Mouse (Mus musculus) naive thymus-derived CD4-positive, alpha-beta T cell, adult 2 months (primary cell): ENCODE data around the gene Hmgcl.
A peak's percentile ranks its signal among the peaks of the same experiment; 100 is the strongest.

Experiments used
- DNase-seq: peaks from one replicate; pipeline ENCODE4 v3.0.0-alpha.2; 2011; ENCODE audit warnings: low read depth

Hmgcl gene

DNA sequence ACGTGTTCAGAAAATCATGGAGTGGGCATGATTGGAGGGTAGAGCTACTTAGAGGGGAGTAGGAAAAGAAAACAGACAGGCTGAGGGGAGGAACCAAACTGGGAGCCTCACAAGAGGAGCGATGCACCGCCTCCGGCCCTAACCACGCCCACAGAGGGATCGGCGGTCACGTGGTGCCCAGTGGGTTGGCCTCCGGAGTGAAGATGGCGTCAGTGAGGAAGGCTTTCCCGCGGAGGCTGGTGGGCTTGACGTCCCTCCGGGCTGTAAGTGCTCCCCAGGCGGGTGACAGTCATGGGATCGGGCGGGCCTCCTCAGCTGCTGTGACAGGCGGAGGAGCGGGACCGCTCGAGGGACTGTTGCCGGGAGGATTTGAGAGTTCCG lies at the start of gene Hmgcl:
Hmgcl (plus strand) TSS at position 171 of the 381 bp plus-strand sequence.
- peak; percentile 93 for DNase-seq

DNA sequence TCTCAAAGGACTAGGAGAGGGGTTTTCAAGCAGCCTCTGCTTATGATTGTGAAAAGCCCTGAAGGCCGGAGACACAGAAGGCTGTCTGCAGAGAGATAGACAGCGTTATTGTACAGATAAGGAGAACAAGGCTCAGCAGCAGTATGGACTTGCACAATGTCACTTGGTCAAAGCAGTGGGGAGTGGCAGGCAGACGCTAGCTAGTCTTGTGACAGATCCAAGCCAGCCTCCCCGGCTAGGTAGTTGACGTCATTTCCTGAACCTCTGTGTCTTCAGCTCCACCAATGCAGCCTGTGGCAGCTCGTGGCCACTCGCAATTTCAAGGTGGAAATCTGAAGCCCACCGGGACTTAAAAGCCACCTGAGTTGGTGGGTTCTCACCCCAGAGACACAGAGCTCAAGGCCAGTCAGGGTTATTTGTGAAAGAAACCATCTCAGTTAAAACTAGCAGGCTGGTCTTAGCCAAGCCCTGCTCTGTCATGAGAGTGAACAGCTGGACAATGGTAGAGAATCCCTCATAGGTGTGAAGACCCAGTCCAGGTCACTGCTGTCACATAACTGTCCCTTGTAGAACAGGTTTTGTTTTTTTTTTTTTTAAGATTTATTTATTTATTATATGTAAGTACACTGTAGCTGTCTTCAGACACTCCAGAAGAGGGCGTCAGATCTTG lies 47.7 kb upstream of the Hmgcl start:
- DNase-seq, result peak; percentile 90

DNA sequence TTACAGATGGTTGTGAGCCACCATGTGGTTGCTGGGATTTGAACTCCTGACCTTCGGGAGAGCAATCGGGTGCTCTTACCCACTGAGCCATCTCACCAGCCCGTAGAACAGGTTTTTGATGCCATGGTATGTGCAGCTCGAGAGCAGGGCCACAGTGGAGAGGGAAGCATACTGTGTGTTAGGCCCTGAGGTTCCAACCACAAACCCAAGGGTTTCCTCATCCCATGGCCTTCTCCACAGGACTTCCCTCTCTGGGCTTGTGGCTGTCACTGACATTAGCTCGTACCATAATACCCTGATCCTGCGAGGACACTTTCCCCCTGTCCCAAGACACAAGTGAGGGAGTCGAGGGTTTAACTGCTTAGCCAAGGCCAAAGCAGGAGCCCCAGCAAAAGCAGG lies 47.2 kb upstream of the Hmgcl start:
- DNase-seq, result peak; percentile 45

DNA sequence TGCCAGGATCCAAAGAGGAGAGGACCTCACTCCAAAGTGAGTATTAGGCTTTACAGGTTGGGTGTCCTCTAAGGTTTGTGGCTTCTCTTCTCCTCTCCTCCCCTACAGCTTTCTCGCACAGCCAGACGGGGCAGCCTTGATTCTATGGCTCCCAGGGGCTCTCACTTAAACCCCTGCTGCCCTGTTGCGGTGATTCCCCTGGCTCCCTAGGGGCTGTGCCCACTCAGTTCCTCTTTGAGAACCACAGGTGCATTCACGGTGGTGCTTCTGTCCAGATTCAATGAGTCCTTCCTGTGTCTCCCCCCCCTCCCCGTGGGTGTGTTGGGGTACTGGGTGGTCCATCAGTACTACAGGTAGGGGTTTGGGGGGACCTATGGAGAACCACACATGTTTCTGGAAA lies 46.2 kb upstream of the Hmgcl start:
- DNase-seq, result no peak

DNA sequence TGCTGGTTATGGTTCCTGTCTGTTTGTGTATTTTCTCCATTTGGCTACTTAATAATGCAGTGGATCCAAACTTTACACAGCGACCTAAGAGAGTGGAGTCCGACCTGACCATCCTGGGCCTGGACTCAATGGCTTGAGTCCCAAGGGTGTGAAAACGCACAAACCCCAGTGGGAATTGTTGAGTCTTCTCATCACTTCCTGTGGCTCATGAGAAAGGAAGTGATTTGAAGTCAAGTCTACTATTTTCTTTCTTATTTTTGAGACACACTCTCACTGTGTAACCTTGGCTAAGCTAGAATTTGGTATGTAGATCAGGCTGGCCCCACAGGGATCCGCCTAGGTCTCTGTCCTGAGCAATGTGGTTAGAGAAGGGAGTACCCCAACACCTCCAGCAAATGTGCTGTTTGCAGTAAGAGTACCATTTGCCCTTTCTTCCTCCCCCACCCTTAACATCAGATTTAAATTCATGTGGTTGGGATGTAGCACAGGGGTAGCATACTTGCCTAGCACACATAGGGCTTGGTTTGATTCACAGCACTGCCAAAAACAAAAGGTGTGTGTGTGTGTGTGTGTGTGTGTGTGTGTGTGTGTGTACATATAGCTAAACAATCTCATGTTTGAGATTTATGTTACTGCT lies 43.5 kb upstream of the Hmgcl start:
- DNase-seq, result peak; percentile 49

DNA sequence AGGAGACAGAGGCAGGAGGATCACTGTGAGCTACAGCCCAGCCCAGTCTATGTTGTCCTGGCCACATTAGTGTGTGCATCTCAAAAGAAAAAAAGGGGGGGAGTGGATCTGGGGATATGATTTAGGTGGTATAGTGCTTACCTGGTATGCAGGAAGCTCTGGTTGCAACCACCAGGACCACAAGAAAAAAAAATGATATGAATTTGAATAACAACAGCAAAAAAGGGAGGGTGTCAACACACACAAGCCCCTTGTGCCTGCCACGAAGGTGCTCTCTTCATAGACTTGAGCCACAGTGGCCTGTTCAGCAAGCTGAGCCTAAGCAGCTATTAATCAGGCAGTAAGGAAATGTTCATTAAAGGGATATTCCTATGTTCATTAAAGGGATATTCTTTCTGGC lies 41.4 kb upstream of the Hmgcl start:
- peak; percentile 44 for DNase-seq

DNA sequence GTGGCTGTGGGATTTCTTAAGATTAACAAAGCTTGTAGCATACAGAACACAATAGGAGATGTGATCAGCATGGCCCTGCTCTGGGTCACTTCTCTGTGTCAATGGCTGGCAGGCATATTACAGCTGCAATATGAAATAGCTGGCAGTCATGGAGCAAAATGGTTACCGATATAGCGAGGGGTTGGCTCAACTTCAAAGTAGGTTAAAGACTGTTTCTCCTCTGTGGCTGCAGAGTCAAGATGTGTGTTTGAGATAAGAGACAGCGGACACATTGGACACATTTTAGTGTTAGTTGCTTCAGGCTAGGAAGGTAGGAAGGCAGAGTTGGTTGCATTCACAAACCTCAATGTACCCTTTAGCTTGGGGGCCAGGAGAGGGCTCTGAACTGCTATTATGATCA lies 39.6 kb upstream of the Hmgcl start:
- DNase-seq, result no peak

DNA sequence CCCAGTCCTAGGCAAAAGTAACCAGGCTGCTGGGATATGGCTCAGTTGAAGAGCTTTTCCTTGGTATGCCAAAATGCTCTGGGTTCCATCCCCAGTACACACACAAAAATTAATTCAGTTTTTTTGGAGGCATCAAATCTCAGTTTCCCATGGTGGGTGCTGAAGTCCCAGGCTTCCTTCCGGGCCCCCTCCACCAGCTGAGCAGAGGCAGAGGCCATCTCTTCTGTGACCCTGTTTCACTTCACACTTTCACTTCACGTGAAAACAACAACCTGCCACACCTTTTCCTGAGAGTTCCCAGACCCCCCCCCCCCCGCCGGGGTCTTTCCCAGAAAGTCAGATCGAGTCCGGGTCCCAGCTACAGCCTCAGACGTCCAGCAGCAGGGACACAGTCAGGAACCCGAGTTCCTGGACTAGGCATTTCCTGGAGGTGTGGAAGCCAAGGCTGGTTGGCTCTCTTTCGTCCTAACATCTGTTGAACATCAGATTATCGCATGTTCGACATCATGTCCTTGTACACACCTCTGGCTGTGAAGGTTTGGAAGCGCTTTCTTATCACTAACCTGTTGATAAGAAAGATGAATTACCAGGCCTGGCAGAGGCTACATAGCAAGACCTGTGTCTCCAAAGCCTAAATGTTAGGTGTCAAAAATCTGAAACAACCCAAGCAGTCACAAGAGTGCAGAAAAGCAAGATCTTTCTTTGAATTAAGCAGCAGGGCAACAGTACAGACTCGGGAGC lies 36.8 kb upstream of the Hmgcl start:
- no peak for DNase-seq

DNA sequence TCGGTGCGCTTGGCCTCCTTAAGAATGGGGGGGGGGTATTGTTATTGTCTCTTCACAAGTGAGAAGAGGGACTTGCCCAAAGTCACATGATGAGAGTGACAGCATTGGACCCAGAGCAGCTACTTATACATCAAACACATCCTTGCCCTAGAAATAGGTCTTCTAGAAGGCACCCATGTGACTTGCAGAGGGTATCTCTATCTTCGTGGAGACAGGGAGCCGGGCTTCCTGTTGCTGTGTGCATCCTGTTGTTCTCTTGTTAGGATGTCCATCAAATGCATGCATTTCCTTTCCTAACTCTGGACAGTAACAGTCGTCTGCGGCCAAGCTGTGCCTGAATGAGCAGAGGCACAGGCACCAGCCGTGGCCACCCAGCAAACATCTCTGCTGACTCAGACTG lies 34.7 kb upstream of the Hmgcl start:
- DNase-seq, result peak; percentile 75

DNA sequence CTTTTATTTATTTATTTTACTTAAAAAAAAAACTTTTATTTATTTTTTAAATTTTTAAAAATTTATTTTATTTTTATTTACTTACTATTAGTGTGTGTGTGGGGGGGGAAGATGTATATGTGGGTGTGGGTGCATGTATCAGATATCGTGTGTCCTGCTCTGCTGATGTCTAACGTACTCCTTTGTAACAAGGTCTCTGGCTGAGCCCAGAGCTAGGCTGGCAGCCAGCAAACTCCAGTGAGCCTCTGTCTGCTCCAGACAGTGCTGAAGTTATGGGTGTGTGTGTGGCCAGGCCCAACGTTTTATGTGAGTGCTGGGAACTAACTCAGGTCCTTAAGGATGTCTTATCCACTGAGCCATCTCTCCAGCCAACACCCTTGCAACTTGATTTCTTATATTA lies 34.1 kb upstream of the Hmgcl start:
- no peak for DNase-seq

DNA sequence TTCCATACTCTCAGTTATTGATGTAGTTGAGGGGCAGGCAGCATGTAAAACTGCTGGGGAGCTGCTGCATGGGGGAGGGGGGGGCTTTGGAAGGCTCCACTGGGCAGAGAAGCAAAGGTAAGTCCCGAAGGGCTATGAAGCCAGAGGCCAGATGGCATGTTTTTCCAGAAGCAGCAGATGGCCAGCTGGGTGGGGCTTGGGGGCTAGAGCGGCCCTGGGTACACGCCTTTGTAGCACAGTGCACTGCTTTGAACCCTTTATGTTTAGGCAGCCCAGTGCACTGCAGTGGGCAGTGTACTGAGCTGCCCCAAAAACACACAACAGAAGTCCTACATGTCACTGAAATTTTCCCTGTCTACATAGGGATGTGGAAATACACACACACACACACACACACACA lies 33.4 kb upstream of the Hmgcl start:
- no peak for DNase-seq

DNA sequence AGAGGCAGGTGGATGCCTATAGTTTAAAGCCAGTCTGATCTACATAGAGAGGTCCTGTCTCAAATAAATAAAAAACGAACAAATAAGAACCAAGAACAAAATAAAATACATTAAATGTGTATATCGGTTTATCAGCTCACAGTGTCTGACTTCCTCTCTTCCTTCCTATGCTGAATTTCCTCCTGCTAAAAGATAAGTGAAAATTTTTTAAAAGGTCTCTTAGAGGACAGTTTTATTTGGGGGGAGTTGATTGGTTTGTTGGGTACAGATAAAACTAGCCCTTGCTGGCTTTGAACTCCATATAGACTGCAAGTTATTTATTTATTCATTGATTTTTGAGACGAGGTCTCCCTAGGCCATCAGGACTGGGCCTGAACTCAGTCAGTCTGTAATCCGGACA lies 32.8 kb upstream of the Hmgcl start:
- no peak for DNase-seq

DNA sequence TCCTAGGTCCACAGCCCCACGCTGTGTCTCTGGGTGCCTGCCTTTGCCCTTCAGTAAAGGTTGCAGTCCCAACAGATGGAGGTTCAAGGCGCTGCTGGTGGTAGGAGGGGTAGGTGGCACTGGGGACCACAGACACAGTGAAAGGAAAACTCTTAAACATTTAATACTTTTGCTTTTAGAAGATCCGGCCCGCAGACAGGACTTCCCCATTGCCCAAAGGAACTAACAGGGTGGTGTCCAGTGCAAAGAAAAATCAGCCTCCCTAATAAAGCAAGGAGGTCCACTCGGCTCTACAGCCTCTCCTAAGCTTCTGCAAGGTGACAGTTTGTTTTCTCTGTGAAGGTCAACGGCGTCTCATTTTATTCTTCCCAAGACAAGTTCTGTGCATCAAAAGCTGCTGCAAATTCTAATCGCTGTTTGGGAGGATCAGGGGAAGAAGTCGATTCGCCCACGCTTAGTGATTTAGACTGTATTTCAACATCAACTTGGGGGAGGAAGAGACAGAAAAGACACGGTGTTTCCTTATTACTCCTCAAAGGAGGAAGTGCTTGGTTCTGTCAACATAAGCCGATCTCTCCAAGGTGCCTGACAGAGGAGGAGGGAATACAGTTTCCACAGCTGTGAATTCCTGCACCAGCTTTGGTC lies 27.5 kb upstream of the Hmgcl start:
- DNase-seq, result peak; percentile 32

DNA sequence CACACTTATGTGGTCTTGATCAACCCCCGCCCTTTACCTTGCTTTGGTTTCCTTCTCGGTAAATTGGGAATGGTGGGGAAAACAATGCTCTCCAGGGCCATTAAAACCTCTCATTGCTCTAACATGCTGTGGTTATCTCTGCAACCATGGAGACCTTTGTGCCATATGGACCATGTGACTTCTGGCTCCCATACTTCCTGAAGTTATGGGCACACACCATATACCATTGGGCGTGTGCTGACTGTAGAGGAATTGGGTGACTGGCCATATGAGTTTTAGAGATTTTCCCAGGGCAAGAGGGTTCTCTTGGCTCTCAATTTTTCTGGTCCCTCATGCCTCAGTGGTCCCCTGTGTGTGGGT lies 27.0 kb upstream of the Hmgcl start:
- no peak for DNase-seq

DNA sequence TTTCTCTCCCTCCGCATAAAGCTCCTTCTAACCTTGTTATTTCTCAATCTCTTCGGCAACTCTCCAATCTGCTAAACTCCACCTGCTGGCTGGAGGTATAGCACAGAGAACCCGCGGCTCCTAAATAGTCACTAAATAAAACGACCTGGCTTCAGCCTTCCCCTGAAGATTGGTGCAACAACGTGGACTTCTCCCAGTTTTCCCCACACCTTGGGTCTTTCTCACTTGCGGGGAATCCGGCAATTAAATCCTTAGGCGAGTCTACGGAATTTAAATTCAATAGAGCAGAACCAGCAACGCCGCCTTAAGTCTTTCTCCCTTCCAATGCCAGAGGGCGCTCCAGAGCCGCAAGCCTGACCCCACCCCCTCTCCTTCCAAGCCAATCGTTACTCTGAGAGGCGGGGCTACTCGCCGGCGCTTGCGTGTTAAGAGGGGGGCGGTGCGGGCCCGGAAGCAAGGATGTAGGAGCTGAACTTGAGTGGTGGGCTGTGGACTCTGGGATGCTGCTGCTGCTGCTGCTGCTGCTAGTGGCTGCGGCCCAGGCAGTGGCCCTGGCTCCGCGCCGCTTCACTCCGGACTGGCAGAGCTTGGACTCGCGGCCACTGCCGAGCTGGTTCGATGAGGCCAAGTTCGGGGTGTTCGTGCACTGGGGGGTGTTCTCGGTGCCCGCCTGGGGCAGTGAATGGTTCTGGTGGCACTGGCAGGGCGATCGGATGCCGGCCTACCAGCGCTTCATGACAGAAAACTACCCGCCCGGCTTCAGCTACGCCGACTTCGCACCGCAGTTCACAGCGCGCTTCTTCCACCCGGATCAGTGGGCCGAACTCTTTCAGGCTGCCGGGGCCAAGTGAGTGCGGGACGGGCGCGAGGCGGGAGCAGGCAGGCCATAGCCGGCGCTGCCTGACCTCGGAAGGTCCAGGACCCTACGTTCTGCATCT lies 25.7 kb upstream of the Hmgcl start, which contains the start of gene Fuca1:
Fuca1 (plus strand) TSS at position 432 of the 938 bp plus-strand sequence.
- DNase-seq, result peak; percentile 98

DNA sequence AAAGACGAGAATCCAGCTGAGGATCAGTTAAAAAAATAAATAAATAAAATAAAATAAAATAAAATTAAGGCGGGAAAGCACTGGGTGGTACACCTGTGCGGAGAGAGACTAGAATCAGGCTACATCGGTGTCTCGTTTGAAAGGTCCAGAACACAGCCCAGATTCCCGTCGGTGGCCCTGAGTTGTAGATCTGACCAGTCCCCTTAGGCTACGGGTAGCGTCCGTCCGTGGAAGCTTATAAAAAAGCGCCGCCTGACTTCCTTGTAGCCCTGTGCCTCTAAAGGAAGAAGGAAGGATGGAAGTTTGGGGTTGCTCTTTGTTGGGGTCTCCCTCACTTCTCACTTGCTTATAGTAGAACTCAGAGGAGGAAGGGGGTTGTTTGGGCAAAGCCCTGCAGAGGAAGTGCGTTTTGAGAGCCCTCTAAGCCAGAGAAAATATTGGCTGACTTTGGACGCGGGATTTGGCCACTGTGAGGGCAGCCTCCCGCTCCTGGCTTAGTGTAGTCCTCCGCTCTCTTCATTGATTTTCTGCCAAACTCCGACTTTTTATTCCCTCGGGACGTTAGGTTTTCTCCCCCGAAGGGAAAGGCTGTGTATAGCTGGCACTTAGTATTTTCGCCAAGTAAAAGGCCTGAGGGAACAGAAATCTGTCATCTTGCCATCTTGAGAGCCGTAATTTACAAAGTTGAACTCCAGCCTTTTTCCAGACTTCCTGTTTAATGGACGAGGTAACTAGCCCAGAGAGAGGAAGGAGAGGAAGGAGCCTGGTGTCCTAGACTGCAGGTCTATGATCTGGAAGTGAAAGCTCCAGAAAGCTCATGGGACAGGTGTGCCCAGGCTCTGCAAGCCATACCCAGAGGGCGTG lies 24.8 kb upstream of the Hmgcl start:
- DNase-seq, result peak; percentile 37

DNA sequence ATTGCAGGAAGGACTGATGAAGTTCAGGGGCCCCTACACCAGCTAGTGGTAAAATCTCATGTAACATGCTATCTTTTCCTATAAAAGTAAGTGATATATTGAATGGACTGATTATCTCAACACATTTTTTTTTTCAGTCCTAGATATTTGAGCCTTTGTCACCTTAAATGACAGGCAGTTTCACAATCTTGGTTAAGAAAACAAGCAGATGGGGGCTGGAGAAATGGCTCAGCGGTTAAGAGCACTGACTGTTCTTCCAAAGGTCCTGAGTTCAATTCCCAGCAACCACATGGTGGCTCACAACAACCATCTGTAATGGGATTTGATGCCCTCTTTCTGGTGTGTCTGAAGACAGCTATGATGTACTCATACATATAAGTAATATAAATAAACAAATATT lies 24.1 kb upstream of the Hmgcl start:
- DNase-seq, result no peak

DNA sequence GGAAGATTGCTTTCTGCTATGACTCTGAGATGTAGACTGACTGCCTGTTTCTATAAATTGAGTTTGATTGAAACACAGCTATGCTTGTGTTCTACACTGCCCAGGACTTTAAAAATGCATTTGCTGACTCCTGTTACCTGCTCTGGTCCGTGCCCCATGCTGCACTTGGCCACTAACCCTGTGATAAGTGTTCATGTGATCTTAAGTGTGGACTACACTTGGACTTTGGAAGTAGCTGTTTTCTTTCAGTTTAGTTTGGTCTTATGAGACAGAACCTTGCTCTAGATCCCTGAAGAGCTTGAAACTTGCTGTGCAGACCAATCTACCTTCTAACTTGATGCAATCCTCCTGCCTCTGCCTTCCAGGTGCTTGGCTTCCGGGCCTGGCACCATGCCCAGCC lies 21.8 kb upstream of the Hmgcl start:
- no peak for DNase-seq

DNA sequence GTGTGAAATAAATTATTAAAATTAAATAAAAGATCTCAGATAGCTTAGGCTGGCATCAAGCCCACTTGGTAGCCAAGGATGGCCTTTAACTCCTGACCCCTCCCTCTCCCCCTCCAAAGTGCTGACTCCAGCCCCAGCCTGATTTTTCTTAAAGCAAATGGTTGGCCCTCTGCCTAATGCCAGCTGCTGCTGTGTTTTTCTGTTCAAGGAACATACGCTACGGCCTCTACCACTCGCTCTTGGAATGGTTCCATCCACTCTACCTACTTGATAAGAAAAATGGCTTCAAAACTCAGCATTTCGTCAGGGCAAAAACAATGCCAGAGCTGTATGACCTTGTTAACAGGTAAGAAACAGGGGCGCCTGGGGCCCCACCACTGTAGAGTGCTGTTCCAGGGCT lies 20.9 kb upstream of the Hmgcl start:
- no peak for DNase-seq

DNA sequence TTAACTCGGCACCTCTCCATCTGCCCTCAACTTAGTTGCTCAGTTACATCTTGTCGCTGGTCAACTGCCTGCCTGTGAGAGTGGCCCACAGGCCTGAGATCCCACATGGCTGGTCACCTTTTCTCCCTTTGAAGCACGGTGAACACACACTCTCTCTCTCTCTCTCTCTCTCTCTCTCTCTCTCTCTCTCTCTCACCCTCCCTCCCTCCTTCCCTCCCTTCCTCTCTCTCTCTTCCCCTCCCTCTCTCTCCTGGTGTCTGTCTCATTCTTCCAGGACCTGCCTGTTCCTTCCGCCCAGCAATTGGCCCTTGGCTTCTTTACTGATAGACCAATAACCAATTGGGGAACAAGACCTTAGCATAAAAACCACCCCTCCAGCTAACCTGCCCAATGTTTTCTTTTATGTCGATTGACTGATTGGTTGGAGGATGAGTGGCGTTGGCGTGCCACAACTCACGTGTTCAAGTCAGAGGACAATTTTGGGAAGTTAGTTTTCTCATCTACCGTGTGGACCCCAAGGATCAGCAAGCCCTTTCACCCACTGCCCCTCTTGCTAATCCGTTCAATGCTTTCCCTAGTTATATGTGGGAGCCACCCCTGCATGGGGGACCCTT lies 19.9 kb upstream of the Hmgcl start:
- DNase-seq, result no peak
